Mouse (Mus musculus): ENCODE results near the gene Tnfaip1.

The Tnfaip1 gene

DNA sequence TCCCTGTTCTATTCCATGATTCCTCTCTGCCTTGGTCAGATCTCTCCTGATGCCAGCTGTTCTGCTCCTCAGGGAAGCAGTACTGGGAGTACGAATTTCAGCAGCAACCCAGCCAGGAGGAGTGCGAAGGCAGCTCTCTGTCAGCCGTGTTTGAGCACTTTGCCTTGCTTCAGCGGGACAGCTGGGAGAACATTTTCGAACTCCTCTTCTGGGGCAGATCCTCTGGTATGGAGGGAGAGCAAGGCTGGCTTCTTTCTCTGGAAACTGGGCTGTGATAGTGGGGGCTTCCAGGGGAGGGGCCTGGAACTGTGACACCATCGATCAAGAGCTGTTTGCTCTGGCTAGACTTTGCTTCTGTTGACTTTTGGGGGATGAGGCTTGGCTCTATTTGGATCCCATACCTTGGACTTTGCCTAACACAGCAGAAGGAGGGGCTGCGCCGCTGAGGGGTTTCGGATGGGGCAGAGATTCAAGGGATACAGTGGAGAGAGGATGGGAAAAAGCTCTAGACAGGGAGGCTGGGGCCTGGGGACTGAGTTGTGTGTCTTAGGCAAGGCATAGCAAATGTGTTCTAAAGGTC, 35.4 kb downstream of the Tnfaip1 start:
- DNase-seq (ENCODE audit: low spot score in 2 of 2): no peak

- no peak for DNase-seq (ENCODE audit: low spot score in 2 of 2)
Observed at GRCm38 (mm10) chr11:78499543-78499942, 36.6 kb downstream of the Tnfaip1 start.

- peak; percentile 59 to 66 for DNase-seq (ENCODE audit: low spot score in 2 of 2)
Observed at GRCm38 (mm10) chr11:78499004-78499403, 37.1 kb downstream of the Tnfaip1 start, which contains the start of gene Vtn. Vtn (plus strand) TSS chr11:78499091.

DNA sequence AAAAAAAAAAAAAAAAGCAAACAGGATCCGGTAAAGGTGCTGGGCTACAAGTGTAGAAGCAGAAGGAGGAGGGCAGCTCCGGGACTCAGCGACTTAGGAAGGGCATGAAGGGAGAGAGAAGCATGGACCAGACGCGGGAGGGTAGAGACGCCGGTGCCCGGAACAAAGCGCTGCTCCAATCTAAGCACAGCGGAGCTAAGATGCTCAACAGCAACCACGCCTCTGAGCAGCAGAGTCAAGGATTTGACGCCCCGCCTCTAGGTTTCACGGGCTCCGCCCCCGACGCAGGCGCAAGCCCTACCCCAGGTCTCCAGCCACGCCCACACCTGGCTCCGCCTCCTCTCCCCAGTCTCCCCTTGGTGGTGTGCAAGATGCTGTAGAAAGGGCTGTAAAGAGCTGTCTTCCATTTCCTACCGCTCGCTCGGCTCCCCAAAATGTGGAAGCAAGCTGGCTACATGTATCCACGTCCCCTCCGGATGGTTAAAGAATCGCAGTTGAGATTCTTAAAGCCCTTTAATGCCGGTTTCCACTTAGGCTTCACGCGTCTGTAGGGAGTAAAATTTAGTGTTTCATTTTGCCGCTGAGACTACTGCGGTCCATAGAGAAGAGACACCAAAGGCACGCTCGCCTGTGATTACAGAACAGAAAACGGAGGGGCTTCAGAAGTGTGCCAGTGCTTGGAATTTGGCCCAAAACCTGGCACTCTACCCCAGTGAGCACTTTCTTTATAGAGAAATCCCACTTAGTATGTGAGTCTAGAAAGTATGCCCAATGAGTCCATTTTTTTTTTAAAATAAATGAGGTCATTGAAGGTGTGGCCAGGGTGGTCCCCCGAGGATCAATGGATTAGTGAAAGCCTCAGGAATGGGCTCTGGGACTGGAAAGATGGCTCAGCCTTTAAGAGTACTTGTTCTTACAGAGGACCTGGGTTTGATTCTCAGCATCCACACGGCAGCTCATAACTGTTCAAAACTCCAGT, 38.3 kb downstream of the Tnfaip1 start, which contains the start of gene Sarm1:
Gene Sarm1 (minus strand): TSS at position 211 of the 979 bp plus-strand sequence.
- DNase-seq (ENCODE audit: low spot score in 2 of 2): peak; percentile 89 to 92

DNA sequence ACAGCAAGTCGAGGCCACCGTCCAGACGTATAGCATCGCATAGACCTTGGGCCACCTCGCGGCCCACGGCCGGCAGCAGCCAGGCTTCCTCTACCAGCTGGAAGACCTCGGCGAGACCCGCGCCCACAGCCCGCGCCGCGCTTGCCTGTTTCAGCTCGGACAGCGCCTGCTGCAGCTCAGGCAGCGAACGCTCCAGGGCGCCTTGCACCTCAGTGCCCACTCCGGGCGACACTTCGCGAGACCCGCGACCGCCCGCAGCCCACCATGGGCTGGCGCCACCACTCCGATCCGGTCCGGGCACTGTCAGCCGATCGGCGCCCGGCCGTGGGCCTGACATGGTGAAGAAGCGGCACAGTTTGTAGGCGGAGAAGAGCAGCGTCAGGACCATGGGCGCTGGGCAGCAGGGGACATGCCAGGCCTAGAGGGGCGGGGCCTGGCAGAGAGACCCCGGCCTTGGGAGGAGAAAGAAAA, 39.0 kb downstream of the Tnfaip1 start:
- DNase-seq (ENCODE audit: low spot score in 2 of 2): no peak

DNA sequence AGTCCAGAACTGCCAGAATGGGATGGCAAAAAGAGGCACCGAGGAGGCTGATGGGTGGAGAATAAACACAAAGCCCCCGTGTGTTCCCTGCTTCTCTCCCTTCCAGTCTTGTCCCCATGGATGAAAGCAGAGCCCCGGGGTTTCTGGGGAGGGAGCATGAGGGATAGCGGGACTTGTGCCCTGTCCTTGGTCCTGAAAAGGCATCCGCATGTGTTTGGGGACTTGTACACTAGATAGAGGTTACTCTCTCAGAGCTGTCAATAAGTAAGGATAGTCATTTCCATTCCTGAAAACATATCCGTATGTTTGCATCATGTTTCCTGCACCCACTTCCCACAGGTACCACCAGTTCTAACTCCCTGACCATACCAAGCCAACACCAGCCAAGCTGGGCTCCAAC, 40.2 kb downstream of the Tnfaip1 start:
- DNase-seq (ENCODE audit: low spot score in 2 of 2): no peak

DNA sequence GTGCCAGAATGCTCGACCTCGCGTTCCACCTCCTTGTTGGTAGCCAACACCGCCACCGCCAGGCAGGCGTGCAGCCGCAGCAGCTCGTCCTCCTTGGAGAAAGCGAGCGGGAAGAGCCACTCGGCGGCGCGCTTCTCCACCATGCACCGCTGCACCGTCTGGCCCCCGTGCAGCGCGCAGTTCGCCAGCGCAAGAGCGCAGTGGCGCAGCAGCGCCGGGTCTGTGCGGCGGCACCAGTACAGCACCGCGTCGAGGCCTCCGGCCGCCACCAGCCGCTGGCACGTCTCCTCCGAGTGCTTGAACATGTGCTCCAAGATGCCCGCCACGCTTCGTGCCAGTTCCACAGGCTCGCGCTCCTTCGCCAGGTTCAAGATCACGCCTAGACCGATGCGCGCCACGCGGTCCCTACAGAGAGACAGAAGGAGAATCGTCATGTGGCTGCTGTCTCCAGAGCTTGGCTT, 45.3 kb downstream of the Tnfaip1 start:
- DNase-seq (ENCODE audit: low spot score in 2 of 2): no peak

GRCm38 (mm10) chr11:78488168-78488567, 48.0 kb downstream of the Tnfaip1 start:
- DNase-seq (ENCODE audit: low spot score in 2 of 2): peak; percentile 44 to 62

- no peak for DNase-seq (ENCODE audit: low spot score in 2 of 2)
Observed at GRCm38 (mm10) chr11:78483639-78484038, 52.5 kb downstream of the Tnfaip1 start.

DNA sequence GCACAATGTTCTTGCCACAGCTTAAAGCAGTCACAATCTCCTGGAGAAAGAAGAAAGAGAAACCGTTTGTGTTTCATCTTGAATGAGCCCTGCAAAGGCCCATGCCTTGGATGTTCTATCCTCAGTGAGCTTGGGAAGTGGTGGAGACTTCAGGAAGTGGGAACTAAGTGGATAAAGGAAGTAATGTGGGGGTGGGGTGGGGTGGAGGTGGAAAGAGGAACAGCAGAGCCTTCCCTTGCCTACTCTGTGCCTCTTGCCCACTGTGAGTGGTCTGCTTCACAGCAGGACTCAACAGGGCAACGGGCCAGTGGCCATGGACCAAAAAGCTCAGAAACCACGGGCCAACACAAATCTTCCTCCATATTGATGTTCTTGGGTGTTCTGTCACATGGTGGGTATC, 60.8 kb downstream of the Tnfaip1 start:
- DNase-seq (ENCODE audit: low spot score in 2 of 2): no peak

Data from heart, adult 9 months (tissue).